Mouse (Mus musculus) megakaryocyte-erythroid progenitor cell, adult 5 weeks (primary cell): ENCODE data around the gene Ift46. TPM values are rescaled to one million over a fixed set of nuclear protein-coding genes. Genes with fewer than 3 reads are reported as not detected.

Source experiments
- polyA plus RNA-seq: library from polyadenylated mRNA; stranded (reverse); fragments of >175 nt; gene quantifications from 2 replicates; pipeline ENCODE4 v1.2.3, GENCODE M21; 2012

Ift46 gene
- 1.5 and 3.0 TPM in 2 replicates for polyA plus RNA-seq

GRCm38 (mm10) chr9:44767101-44768028, at the start of gene Ift46, which contains the start of gene Arcn1:
Ift46 (plus strand) TSS chr9:44767908.
Arcn1 (minus strand) TSS chr9:44767845.

GRCm38 (mm10) chr9:44734524-44735494, 32.9 kb upstream of the Ift46 start, which contains the start of gene Phldb1:
Phldb1 (minus strand) TSS chr9:44735198.

DNA sequence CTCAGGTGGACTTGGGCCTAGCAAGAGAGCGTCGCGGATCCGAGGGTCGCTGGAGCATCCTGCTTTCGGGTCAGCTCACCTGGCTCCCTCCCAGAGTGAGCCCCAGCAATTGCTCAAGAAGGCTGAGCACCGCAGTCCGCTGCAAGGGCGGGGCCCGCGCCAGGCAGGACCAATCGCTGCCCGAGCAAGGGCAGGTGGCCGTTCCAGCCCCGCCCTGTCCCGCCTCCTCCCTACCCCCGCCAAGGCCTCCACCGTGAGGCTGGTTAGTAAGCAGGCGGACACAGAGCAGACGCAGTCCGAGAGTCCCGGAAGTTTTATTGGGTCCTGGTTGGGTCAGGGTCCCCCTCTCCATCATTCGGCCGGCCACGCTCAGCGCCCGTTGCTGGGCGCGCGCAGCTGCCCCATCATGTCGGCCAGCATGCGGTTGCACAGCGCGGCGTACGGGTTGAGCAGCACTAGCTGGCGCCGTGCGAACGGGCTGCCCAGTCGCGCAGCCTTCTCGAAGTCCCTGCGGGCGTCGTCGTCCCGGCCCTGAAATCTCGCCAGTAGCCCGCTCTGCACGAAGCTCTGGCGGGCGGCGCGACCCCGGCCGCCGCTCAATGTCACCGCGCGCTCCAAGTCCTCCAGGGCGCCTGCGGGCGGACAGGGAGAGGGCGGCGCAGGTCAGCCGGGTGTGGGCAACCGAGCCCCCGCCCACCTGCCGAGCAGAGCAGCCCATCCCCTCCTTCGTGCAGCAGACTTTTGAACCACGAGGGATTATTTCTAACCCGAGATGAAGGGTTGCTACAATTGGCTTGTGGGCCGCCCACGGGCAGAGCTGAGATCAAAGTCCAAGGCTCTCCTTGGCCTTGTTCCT, 31.6 kb downstream of the Ift46 start, which contains the start of gene Tmem25:
Gene Tmem25 (minus strand): TSS at position 206 of the 856 bp plus-strand sequence.

DNA sequence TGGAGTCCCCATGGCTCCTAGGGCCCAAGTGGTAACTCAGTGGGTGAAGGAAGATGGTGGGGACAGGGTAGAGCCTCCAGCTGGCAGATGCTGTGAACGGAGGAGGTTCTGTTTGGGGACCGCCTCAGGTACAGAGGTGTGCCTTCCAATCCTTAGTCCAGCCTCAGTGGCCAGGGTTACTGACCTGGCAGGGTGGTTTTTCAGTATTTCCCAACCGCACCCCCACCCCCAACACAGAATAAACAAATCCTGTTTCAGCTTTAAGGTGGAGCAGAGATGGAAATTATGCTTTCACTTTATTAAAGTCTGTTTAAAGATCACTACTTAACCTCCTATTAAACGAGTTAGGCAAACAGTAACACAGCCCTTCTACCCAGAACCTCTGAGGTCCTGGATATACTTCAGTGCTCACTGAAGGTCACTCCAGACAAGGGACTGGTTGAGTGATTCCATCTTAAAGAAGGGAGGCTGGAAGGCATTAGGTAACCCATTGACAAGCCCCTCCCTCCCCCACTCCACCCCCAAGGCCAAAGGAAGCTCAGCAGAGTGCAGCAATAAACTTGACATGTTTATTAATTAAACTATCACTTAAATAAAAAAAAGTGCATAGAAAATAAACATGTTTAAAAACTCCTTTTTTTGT, 35.2 kb downstream of the Ift46 start, which contains the start of gene Ttc36:
Gene Ttc36 (minus strand): TSS at position 265 of the 643 bp plus-strand sequence.

Other genes with a start within 250 kb of the Ift46 start
- gene Cxcr5, start 206.0 kb upstream of the Ift46 start, polyA plus RNA-seq = 0.22 and 0.23 TPM in 2 replicates
- 28.0 and 36.9 TPM in 2 replicates for gene Ddx6, start 163.0 kb upstream of the Ift46 start, polyA plus RNA-seq
- gene Treh, start 94.7 kb upstream of the Ift46 start, polyA plus RNA-seq = not detected in 2 replicates
- gene Phldb1, start 32.7 kb upstream of the Ift46 start, polyA plus RNA-seq = 24.3 and 35.2 TPM in 2 replicates
- 13.3 and 16.4 TPM in 2 replicates for gene Arcn1, start 63 bp upstream of the Ift46 start, polyA plus RNA-seq
- 0.48 and 0.99 TPM in 2 replicates for gene Tmem25, start 31.4 kb downstream of the Ift46 start, polyA plus RNA-seq
- 0.53 and 0.61 TPM in 2 replicates for gene Ttc36, start 35.2 kb downstream of the Ift46 start, polyA plus RNA-seq
- gene Kmt2a, start 113.4 kb downstream of the Ift46 start, polyA plus RNA-seq = 8.5 and 17.3 TPM in 2 replicates
- gene Atp5l, start 152.8 kb downstream of the Ift46 start, polyA plus RNA-seq = 27.7 and 32.7 TPM in 2 replicates
- gene Ube4a, start 197.7 kb downstream of the Ift46 start, polyA plus RNA-seq = 2.0 and 2.1 TPM in 2 replicates
- 0.15 and 0.35 TPM in 2 replicates for gene Cd3g, start 212.5 kb downstream of the Ift46 start, polyA plus RNA-seq
- 0.04 TPM in 1 of 2 replicates, not detected in the other for gene Cd3d, start 213.9 kb downstream of the Ift46 start, polyA plus RNA-seq
- gene Cd3e, start 241.7 kb downstream of the Ift46 start, polyA plus RNA-seq = 0.33 and 0.57 TPM in 2 replicates